Mouse (Mus musculus): ENCODE measurements around the gene Itk.

GRCm38 (mm10) chr11:46289561-46289960 is 99.8 kb downstream of the Itk start:
- TF ChIP-seq EP300 (optimal IDR thresholded peaks at IDR 0.05) (no peak), CTCF (IDR thresholded peaks at IDR 0.05; ENCODE audit: low read depth) (no peak)

Measured in stomach, postnatal 0 days (tissue).